Mouse (Mus musculus): Measurements from ENCODE around the gene Arl13b.

DNA sequence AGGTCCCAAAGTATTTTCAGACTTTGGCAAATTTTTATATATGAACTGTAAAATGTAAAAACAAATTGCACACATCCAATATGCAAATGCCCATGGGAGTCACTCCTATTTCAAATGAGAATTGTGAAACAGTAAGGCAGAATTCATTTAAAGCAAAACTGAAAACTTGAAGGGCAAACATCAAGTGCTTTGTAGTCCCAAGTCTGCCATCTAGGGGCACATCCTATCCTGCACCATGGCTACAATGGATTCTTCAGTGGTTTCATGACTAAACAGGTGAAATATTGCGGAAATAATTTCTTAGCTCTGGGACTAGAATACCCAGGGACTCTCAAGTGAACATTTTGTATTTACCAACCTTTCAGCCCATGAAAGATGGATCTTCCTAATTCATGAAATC, 11.2 kb upstream of the Arl13b start:
- TF ChIP-seq CTCF (IDR thresholded peaks at IDR 0.05; ENCODE audit: borderline replicate concordance, control insufficient read depth, extremely low read depth, insufficient read depth, low read length, poor library complexity): no peak
- no peak for TF ChIP-seq POLR2A (IDR thresholded peaks at IDR 0.05; ENCODE audit: control insufficient read depth, extremely low read depth, insufficient read depth, low read length, poor library complexity)
